Mouse (Mus musculus) lung, embryonic 16.5 days (tissue): ENCODE measurements around the gene Tbl1xr1. TPM values are rescaled to one million over a fixed set of nuclear protein-coding genes. Genes with fewer than 3 reads are reported as not detected.

ENCODE experiments used
- ATAC-seq: fragments of 200-750 bp; cut with Nextera tagmentation; 2 replicates; pipeline ENCODE4 v1.8.0; 2017; ENCODE audit warnings: low read depth, mild to moderate bottlenecking, moderate library complexity
- H3K27ac ChIP-seq: fragments of 300-500 bp; sonication (generic); 2 replicates; pipeline ENCODE4 v1.5.1; 2014; ENCODE audit warnings: mild to moderate bottlenecking, control low read depth, low read length
- H3K27me3 ChIP-seq: fragments of 300-500 bp; sonication (generic); 2 replicates; pipeline ENCODE4 v1.6.1; 2014; ENCODE audit warnings: low read depth, low read length, mixed read lengths; ENCODE audit not compliant: control insufficient read depth, insufficient read depth
- H3K36me3 ChIP-seq: fragments of 300-500 bp; sonication (generic); 2 replicates; pipeline ENCODE4 v1.6.1; 2014; ENCODE audit warnings: low read length; ENCODE audit not compliant: control insufficient read depth, insufficient read depth
- H3K4me1 ChIP-seq: fragments of 300-500 bp; sonication (generic); replicated peaks from 2 replicates; pipeline ENCODE4 v1.6.1; 2014; ENCODE audit warnings: low read length, mixed read lengths; ENCODE audit not compliant: control insufficient read depth, insufficient read depth
- H3K4me2 ChIP-seq: fragments of 300-500 bp; sonication (generic); 2 replicates; pipeline ENCODE4 v1.6.1; 2014; ENCODE audit warnings: low read depth, low read length, control low read depth
- H3K4me3 ChIP-seq: fragments of 300-500 bp; sonication (generic); 2 replicates; pipeline ENCODE4 v1.5.1; 2014; ENCODE audit warnings: mild to moderate bottlenecking, low read length, control low read depth
- H3K9ac ChIP-seq: fragments of 300-500 bp; sonication (generic); 2 replicates; pipeline ENCODE4 v1.6.1; 2014; ENCODE audit warnings: low read length, control low read depth
- H3K9me3 ChIP-seq: fragments of 300-500 bp; sonication (generic); 2 replicates; pipeline ENCODE4 v1.6.1; 2016; ENCODE audit warnings: low read length; ENCODE audit not compliant: control insufficient read depth
- WGBS: fragments of 180-500 bp; shearing (Covaris S2); extraction: QIAGEN DNeasy Blood & Tissue Kit; methylation state at CpG from one replicate; pipeline ENCODE4 v1.1.7; 2014; 5-methylcytosine and 5-hydroxymethylcytosine counted together
- polyA plus RNA-seq: library from polyadenylated mRNA; unstranded; fragments of >200 nt; fragmentation: Nextera tagmentation; extraction: Ambion mirVana; gene quantifications from 2 replicates; pipeline ENCODE4 v1.2.1, GENCODE M21; 2015

Gene Tbl1xr1
- polyA plus RNA-seq: 22.3 and 26.2 TPM in 2 replicates

DNA sequence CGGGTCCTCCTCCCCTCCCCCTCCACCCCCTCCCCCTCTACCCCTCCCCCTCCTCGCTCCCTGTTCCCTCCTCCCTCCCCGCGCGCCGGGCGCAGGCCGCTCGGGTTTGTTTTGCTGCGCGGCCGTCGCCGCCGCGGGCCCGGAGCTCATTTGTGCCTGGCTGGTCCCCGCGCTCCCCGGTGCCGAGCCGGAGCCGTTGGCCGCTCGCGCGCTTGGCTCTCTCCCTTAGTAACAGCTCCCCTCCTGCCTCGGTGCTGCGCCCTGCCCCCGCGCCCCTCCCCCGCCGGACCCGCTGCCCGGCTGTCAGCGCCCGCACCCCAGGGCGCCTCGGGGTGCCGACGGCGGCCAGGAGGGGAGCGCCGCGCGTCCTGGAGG, at the start of gene Tbl1xr1:
Gene Tbl1xr1, plus strand, starts transcription at position 92 of the 375 bp plus-strand sequence.
- Histone ChIP-seq H3K27ac (peak within 1 kb of the TSS; percentile 94), H3K4me2 (peak within 1 kb of the TSS; percentile 68), H3K27me3 (no peaks in the 10 kb centered on the region), H3K9me3 (no peaks in the 10 kb centered on the region), H3K4me1 (peaks cover 18% of the 10 kb centered on the region), H3K36me3 (no peaks in the 10 kb centered on the region), H3K9ac (peak within 1 kb of the TSS; percentile 95), H3K4me3 (peak within 1 kb of the TSS; percentile 75)
- peak; percentile 90 for ATAC-seq
- WGBS: 0% methylated on average over 28 of the region's 46 CpGs

DNA sequence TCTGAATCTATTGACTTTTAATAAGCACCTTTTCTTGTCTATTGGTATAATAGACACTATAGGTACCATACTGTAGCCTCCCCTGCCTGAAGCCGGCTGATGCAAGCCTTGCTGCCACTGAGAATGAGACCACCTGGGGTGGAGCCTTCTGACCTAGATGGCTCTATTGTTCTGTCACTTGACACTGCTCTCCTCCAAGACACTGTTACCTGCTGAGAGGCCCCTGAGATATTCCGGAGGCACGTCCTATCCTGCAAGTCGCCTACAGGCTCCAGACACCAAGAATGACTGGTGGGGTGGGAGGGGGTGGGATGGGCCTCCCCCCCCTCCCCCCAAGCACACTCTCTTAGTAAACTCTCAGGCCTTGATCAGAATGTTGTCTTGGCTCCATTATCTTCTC, 38.4 kb upstream of the Tbl1xr1 start:
- H3K36me3 ChIP-seq: no peaks in the 10 kb centered on the region
- no peak overlapping the region for H3K9ac ChIP-seq
- H3K4me1 ChIP-seq: no peaks in the 10 kb centered on the region
- no peak overlapping the region for H3K27ac ChIP-seq
- WGBS: 44% methylated on average over 4 of the region's 4 CpGs
- no peaks in the 10 kb centered on the region for H3K9me3 ChIP-seq
- no peak for ATAC-seq
- no peak overlapping the region for H3K4me2 ChIP-seq
- H3K4me3 ChIP-seq: no peak overlapping the region
- H3K27me3 ChIP-seq: no peaks in the 10 kb centered on the region

DNA sequence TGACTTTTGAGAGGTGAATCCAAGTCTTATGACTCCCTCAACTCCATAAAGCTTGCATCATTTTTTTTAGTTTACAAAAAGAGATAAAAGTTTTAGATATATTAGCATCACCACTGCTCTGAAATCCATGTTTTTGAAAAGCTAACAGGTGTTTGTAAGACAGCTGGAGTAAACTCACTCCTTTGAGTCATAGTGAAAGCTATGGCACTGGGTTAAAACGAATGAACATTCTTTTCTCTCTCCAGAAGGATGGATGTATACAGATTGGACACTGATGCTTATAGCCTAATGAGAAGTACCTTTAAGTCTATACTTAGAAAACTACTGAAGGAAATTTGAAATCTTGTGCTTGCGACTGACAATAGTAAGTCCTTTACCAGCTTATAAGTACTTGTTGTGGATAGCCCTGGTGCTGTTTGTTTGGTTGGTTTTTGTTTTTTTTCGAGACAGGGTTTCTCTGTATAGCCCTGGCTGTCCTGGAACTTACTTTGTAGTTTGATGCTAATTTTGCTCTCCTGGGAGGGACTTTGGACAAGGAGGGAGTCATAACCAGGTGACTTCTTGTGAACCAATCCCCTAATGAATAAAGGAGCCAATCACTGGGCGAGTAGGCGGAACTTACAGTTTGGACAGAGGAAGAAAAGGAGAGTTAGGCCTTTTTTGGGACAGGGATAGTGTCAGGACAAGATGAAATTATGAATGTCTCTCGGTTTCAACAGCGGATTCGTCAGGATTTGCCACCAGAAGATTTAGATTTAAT, 37.2 kb upstream of the Tbl1xr1 start:
- Histone ChIP-seq H3K9ac (no peak overlapping the region), H3K9me3 (no peaks in the 10 kb centered on the region; the same call in 1 of the 2 replicates), H3K27me3 (no peaks in the 10 kb centered on the region), H3K4me2 (no peak overlapping the region), H3K4me3 (no peak overlapping the region), H3K27ac (no peak overlapping the region), H3K4me1 (no peaks in the 10 kb centered on the region), H3K36me3 (no peaks in the 10 kb centered on the region)
- no peak for ATAC-seq
- 90% methylated on average over 8 of the region's 8 CpGs for WGBS

DNA sequence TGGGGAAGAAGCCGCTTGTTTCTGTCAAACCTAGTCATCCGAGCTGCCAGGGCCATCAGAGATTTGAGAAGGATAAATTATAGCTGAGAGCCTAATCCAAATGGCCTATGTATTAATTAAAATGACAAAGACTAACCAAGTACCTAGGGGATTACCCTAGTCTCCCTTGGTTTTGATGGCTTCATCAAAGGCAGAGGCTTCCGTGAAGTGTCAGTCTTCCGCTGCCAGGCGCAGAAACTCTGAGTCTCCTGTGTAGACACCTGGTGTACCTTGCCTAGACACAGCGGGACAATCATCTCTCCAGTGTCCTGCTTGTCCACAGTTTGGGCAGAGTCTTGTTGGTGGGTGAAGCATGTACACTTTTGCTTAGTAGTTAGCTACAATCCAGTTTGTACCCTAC, 35.8 kb upstream of the Tbl1xr1 start:
- Histone ChIP-seq H3K4me1 (no peaks in the 10 kb centered on the region), H3K9me3 (no peaks in the 10 kb centered on the region; the same call in 1 of the 2 replicates), H3K9ac (no peak overlapping the region), H3K4me3 (no peak overlapping the region), H3K27me3 (no peaks in the 10 kb centered on the region), H3K36me3 (no peaks in the 10 kb centered on the region), H3K4me2 (no peak overlapping the region), H3K27ac (no peak overlapping the region)
- WGBS: 89% methylated on average over 6 of the region's 6 CpGs
- no peak for ATAC-seq

DNA sequence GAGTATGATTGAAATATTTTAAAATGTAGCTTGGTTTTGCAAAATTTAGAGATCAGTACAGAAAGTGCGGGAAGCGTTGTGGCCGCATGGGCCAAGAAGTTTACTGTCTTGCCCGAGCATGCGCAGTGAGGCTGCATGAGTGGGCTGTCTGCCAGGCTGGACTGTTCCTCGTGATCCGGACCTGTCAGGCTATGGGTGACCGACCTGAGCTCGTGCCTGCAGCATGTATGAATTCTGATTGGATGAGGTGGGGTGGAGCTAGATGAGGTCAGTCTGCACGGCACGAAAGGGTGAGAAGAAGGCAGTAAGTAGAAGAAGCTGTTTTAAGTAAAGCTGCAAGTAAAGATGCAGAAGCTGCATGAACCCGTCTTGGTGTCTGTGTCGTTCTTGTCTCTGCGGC, 29.2 kb upstream of the Tbl1xr1 start:
- Histone ChIP-seq H3K9ac (no peak overlapping the region), H3K4me3 (no peak overlapping the region), H3K27ac (no peak overlapping the region), H3K27me3 (no peaks in the 10 kb centered on the region), H3K4me2 (no peak overlapping the region), H3K36me3 (no peaks in the 10 kb centered on the region), H3K4me1 (no peaks in the 10 kb centered on the region), H3K9me3 (no peaks in the 10 kb centered on the region; the same call in 1 of the 2 replicates)
- no peak for ATAC-seq
- WGBS: 79% methylated on average over 14 of the region's 14 CpGs

DNA sequence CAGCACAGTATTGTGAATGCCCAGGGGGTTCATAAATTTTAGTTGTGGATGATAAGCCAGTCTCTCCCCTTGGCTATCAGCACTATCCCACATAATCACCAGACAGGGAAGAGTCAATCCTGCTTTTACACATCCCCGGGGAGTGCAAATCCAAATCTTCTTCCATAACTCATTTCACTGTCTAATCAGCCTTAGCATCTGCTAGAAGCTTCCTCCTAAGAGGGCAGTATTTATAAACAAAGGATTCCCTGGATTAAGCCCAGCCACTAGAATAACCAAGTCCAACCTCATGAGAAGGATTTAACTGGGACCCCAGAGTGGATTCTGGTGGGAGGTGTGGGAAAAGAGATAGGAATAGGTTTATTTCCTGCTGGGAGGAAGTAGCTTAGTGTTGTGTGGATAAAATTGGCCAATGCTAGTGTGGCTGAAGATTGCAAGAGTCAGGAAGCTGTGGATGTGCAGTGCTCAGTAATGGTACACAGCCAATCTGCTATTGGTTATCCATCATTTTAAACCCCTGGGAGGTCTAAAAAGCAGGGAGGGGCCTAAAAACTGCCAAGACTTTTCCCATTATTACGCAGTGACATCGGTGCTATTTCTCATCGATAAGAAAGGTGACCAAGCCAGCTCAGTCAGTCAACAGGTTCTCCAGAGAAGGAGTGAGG, 19.7 kb upstream of the Tbl1xr1 start:
- ATAC-seq: peak; percentile 51
- WGBS: 65% methylated on average over 4 of the region's 4 CpGs
- 0 out of 2 replicates have a peak, but pooled peaks cover 2% of the 10 kb centered on the region for H3K9me3 ChIP-seq
- H3K27ac ChIP-seq: no peak overlapping the region
- H3K4me3 ChIP-seq: no peak overlapping the region
- H3K27me3 ChIP-seq: no peaks in the 10 kb centered on the region
- no peaks in the 10 kb centered on the region for H3K36me3 ChIP-seq
- no peaks in the 10 kb centered on the region for H3K4me1 ChIP-seq
- H3K9ac ChIP-seq: no peak overlapping the region
- H3K4me2 ChIP-seq: no peak overlapping the region

DNA sequence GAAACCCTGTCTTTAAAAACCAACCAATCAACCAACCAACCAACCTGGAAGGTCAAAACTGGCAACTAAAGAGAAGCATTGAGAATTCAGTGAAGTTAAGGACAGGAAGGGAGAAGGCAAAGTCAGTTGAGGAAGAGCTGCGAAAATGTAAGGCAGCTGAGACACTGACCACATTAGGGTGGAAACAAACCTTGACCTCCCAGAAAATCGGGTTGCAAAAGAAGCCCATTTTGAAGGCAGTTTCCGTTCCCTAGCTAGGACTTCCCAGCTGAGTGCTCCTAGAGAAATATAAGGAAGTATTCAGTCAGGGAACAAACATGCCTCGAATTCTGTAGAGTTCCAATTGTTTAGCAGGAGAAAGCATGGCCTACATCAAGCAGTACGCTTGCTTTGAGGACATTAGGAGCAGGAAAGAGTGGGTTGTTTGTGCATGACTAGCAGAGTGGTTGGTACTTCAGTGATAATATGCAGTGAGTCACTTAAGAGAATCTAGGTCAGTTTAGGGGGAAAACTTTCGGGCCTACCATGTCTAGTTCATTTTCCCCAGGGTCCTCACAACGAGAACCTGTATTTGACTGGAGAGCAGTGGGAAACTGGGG, 18.1 kb upstream of the Tbl1xr1 start:
- Histone ChIP-seq H3K27me3 (no peaks in the 10 kb centered on the region), H3K9me3 (0 out of 2 replicates have a peak, but pooled peaks cover 2% of the 10 kb centered on the region), H3K9ac (no peak overlapping the region), H3K4me1 (no peaks in the 10 kb centered on the region), H3K4me2 (no peak overlapping the region), H3K27ac (no peak overlapping the region), H3K36me3 (no peaks in the 10 kb centered on the region), H3K4me3 (no peak overlapping the region)
- ATAC-seq: no peak
- 76% methylated on average over 7 of the region's 7 CpGs for WGBS

DNA sequence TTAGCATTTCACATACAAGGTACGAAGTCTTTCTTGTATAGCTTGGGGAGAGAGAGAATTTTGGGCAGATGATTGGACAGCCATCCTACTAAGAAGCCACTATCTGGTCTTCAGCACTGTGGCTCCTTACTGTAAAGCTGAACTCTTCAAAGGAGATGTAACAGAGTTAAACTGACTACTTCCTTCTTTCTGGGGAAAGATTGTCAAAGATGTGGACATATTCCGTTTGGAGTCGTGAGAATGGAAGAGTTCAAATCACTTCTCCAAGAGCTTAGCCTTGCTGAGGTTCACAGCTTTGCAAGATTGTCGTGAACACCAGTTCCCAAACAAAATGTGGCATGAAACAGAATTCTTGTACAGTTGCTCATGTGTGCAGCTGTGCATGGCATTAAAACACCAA, 15.3 kb upstream of the Tbl1xr1 start:
- Histone ChIP-seq H3K9ac (no peak overlapping the region), H3K27me3 (no peaks in the 10 kb centered on the region), H3K36me3 (no peaks in the 10 kb centered on the region), H3K4me3 (no peak overlapping the region), H3K27ac (no peak overlapping the region), H3K4me1 (no peaks in the 10 kb centered on the region), H3K4me2 (no peak overlapping the region), H3K9me3 (no peaks in the 10 kb centered on the region)
- 80% methylated on average over 4 of the region's 4 CpGs for WGBS
- ATAC-seq: no peak

DNA sequence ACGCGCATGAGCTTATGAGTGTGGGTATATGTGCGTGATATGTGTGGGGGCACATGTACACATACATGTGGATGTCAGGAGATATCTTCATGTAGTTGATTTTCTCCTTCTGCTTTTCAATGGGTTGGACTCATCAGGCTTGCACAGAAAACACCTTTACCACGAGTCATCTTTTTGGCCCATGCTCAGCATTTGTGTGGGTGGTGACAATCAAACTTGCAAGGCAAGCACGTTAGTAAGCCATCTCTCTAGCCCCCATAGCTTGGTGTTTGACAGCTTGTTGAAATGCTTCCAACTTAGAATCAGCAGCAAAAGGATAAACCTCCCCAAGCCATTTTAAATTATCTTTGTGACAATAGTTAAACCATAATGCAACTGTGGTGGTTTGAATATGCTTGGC, 7.8 kb upstream of the Tbl1xr1 start:
- Histone ChIP-seq H3K27me3 (no peaks in the 10 kb centered on the region), H3K4me2 (no peak overlapping the region), H3K27ac (no peak overlapping the region), H3K9me3 (no peaks in the 10 kb centered on the region), H3K36me3 (no peaks in the 10 kb centered on the region), H3K9ac (no peak overlapping the region), H3K4me3 (no peak overlapping the region), H3K4me1 (0 out of 2 replicates have a peak, but pooled peaks cover 4% of the 10 kb centered on the region)
- ATAC-seq: no peak
- 74% methylated on average over 5 of the region's 5 CpGs for WGBS
